Mouse (Mus musculus): ENCODE measurements at regions not wholly inside any gene's neighbourhood (a gene's known extent, or its start where the extent isn't known, plus 50 kb on each side); places are given as distances from the start of the nearest gene placed in this dataset.
A peak's percentile ranks its signal among the peaks of the same experiment; 100 is the strongest.

DNA sequence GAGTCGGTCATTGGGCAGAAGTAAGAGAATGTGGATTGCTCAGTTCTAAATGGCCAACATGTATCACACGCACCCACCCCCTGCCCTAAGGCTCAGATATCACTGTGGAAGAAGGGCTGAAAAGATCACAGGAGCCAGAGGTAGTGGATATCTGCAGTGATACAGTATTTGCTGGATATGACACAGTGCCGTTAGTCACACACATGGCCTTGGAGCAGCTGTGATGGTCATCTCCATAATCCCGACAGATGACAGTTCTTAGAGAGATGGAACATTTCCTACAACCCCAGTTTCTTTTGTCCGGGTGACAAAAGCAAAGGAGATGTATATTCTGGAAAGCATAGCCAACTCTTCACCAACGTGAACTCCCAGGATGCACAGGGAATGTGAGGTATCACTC lies 65.1 kb upstream of the Msx2 start:
- no peak overlapping the region for H3K9ac ChIP-seq (ENCODE audit: low read length)
- no peak overlapping the region for H3K4me2 ChIP-seq (ENCODE audit: low read depth)
- H3K4me3 ChIP-seq (ENCODE audit: low read depth, low read length): no peak overlapping the region
- no peak overlapping the region for H3K27ac ChIP-seq (ENCODE audit: low read depth, low read length)
- no peaks in the 10 kb centered on the region for H3K4me1 ChIP-seq (ENCODE audit: control insufficient read depth, insufficient read depth, low read length)
- no peaks in the 10 kb centered on the region for H3K36me3 ChIP-seq (ENCODE audit: control insufficient read depth, insufficient read depth, low read length)
- WGBS: 93% methylated on average over 6 of the region's 6 CpGs
- ATAC-seq (ENCODE audit: insufficient read depth, low FRiP score, low TSS enrichment) (no peak), DNase-seq (ENCODE audit: low spot score) (no peak)
- H3K9me3 ChIP-seq (ENCODE audit: control insufficient read depth, low read length): no peaks in the 10 kb centered on the region
- no peaks in the 10 kb centered on the region for H3K27me3 ChIP-seq (ENCODE audit: control insufficient read depth, insufficient read depth, low read length)

DNA sequence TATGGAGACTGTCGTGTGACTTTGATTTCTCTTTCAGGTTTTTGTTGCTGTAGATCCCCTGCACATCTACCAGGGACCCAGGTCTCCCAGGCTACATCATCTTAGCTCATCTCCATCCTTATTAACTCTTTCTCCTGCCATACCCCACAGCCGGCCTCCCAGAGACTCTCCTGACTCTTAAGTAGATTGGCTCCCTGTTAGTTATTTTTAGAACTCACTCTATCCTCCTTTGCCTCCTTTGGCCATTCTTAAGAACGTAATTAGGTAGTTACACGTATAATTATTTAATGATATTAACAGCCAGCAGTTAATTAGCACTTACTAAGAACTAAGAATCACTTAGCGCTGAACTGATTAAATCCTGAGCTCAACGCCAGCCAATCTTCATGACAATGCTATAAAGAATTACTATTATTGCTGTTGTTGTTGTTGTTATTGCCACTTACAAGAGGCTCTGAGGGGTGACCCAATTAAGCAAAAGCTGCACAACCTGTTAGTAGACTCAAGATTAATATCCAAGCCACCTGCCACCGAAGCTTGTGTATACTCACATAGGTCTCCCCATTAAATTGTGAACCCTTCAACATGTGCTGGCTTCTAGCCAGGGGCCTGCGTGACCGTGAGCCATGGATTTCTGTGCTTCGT lies 63.0 kb upstream of the Msx2 start:
- ATAC-seq (ENCODE audit: insufficient read depth, low FRiP score, low TSS enrichment): no peak
- H3K27me3 ChIP-seq (ENCODE audit: control insufficient read depth, insufficient read depth, low read length): no peaks in the 10 kb centered on the region
- H3K4me1 ChIP-seq (ENCODE audit: control insufficient read depth, insufficient read depth, low read length): no peaks in the 10 kb centered on the region
- WGBS: 91% methylated on average over 10 of the region's 10 CpGs
- H3K36me3 ChIP-seq (ENCODE audit: control insufficient read depth, insufficient read depth, low read length): no peaks in the 10 kb centered on the region
- no peak overlapping the region for H3K9ac ChIP-seq (ENCODE audit: low read length)
- DNase-seq (ENCODE audit: low spot score): no peak
- no peak overlapping the region for H3K4me2 ChIP-seq (ENCODE audit: low read depth)
- H3K27ac ChIP-seq (ENCODE audit: low read depth, low read length): no peak overlapping the region
- no peaks in the 10 kb centered on the region for H3K9me3 ChIP-seq (ENCODE audit: control insufficient read depth, low read length)
- no peak overlapping the region for H3K4me3 ChIP-seq (ENCODE audit: low read depth, low read length)

GRCm38 (mm10) chr13:53533738-53534137 lies 60.9 kb upstream of the Msx2 start:
- H3K27ac ChIP-seq (ENCODE audit: low read depth, low read length): no peak overlapping the region
- no peak overlapping the region for H3K9ac ChIP-seq (ENCODE audit: low read length)
- no peaks in the 10 kb centered on the region for H3K27me3 ChIP-seq (ENCODE audit: control insufficient read depth, insufficient read depth, low read length)
- no peak for DNase-seq (ENCODE audit: low spot score)
- no peaks in the 10 kb centered on the region for H3K4me1 ChIP-seq (ENCODE audit: control insufficient read depth, insufficient read depth, low read length)
- H3K36me3 ChIP-seq (ENCODE audit: control insufficient read depth, insufficient read depth, low read length): no peaks in the 10 kb centered on the region
- 34% methylated on average over 8 of the region's 8 CpGs for WGBS
- no peaks in the 10 kb centered on the region for H3K9me3 ChIP-seq (ENCODE audit: control insufficient read depth, low read length)
- H3K4me2 ChIP-seq (ENCODE audit: low read depth): no peak overlapping the region
- H3K4me3 ChIP-seq (ENCODE audit: low read depth, low read length): no peak overlapping the region
- no peak for ATAC-seq (ENCODE audit: insufficient read depth, low FRiP score, low TSS enrichment)

DNA sequence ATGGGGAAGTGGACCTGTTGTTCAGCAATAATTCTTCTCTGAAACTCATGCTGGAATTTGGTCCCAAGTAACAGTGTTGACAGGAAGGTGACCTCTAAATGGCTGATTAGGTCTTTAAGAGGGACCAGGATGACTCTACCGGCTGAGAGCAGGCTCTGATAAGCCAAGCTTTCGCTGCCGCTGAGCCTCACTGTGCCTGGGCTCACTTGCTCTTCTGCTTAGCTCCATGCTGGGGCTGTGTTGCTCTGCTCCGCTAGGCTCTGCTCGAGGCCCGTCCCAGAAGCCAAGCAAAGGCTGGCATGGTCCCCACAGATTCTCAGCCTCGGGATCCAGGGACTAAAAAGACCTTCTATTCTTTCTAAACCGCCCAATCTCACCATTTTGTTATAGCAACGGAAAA lies 54.0 kb upstream of the Msx2 start:
- Histone ChIP-seq H3K4me3 (ENCODE audit: low read depth, low read length) (no peak overlapping the region), H3K4me2 (ENCODE audit: low read depth) (no peak overlapping the region), H3K9me3 (ENCODE audit: control insufficient read depth, low read length) (no peaks in the 10 kb centered on the region), H3K9ac (ENCODE audit: low read length) (no peak overlapping the region), H3K27ac (ENCODE audit: low read depth, low read length) (no peak overlapping the region), H3K4me1 (ENCODE audit: control insufficient read depth, insufficient read depth, low read length) (no peaks in the 10 kb centered on the region), H3K36me3 (ENCODE audit: control insufficient read depth, insufficient read depth, low read length) (no peaks in the 10 kb centered on the region), H3K27me3 (ENCODE audit: control insufficient read depth, insufficient read depth, low read length) (no peaks in the 10 kb centered on the region)
- 88% methylated on average over 9 of the region's 9 CpGs for WGBS
- ATAC-seq (ENCODE audit: insufficient read depth, low FRiP score, low TSS enrichment): no peak
- DNase-seq (ENCODE audit: low spot score): no peak

- Histone ChIP-seq H3K36me3 (ENCODE audit: control insufficient read depth, insufficient read depth, low read length) (no peaks in the 10 kb centered on the region), H3K9ac (ENCODE audit: low read length) (no peak overlapping the region), H3K27me3 (ENCODE audit: control insufficient read depth, insufficient read depth, low read length) (no peaks in the 10 kb centered on the region), H3K9me3 (ENCODE audit: control insufficient read depth, low read length) (no peaks in the 10 kb centered on the region), H3K4me1 (ENCODE audit: control insufficient read depth, insufficient read depth, low read length) (no peaks in the 10 kb centered on the region), H3K27ac (ENCODE audit: low read depth, low read length) (no peak overlapping the region), H3K4me3 (ENCODE audit: low read depth, low read length) (no peak overlapping the region), H3K4me2 (ENCODE audit: low read depth) (no peak overlapping the region)
- ATAC-seq (ENCODE audit: insufficient read depth, low FRiP score, low TSS enrichment) (no peak), DNase-seq (ENCODE audit: low spot score) (peak; percentile 20)
- WGBS: 26% methylated on average over 5 of the region's 5 CpGs
Measured at GRCm38 (mm10) chr13:53522807-53523206, 49.9 kb upstream of the Msx2 start.
